ENCODE assay signal across 18 mouse cellular contexts in genomic region chr13:31337631-31338030, GRCm38 (mm10).
"Had no signal": no experiment of that assay in that cellular context is flagged by ENCODE, and none has a peak within 500 bp of the region (broad histone marks: within the 10 kb centered on the region; RNA-seq: fewer than 3 reads in every experiment).

No protein-coding gene starts in this region.

- H3K4me2 ChIP-seq: kidney, embryonic 15.5 days; liver, embryonic 13.5 days; midbrain, embryonic 13.5 days; stomach, embryonic 15.5 days had no signal

- DNase-seq: kidney, adult 11 months; kidney, adult 8-10 months; kidney, postnatal 10 days; kidney, postnatal 36 days; layer of hippocampus, postnatal 36 days; liver, embryonic 13.5 days; lung, adult 2 months; lung, postnatal 14 days; lung, postnatal 4 days; retina, postnatal 1 day; right cerebral cortex, postnatal 25 days; spleen, adult 18-20 months; thymus, postnatal 36 days had no signal

- H3K9me3 ChIP-seq: kidney, embryonic 15.5 days; liver, embryonic 13.5 days; midbrain, embryonic 13.5 days; stomach, embryonic 15.5 days had no signal

- H3K27ac ChIP-seq: kidney, embryonic 15.5 days; left cerebral cortex, adult 2 months; liver, embryonic 13.5 days; midbrain, embryonic 13.5 days; stomach, embryonic 15.5 days had no signal

- H3K4me1 ChIP-seq: liver, embryonic 13.5 days; midbrain, embryonic 13.5 days; stomach, embryonic 15.5 days had no signal

- H3K27me3 ChIP-seq: kidney, embryonic 15.5 days; liver, embryonic 13.5 days; midbrain, embryonic 13.5 days; stomach, embryonic 15.5 days had no signal

- ATAC-seq: midbrain, embryonic 13.5 days; midbrain, embryonic 16.5 days had no signal

- H3K36me3 ChIP-seq: kidney, embryonic 15.5 days; liver, embryonic 13.5 days; midbrain, embryonic 13.5 days; stomach, embryonic 15.5 days had no signal

- H3K4me3 ChIP-seq: kidney, embryonic 15.5 days; left cerebral cortex, adult 2 months; liver, embryonic 13.5 days; midbrain, embryonic 13.5 days; stomach, embryonic 15.5 days had no signal

- H3K9ac ChIP-seq: kidney, embryonic 15.5 days; liver, embryonic 13.5 days; midbrain, embryonic 13.5 days; stomach, embryonic 15.5 days had no signal
